Mouse (Mus musculus): ENCODE data around the gene Galm.

The Galm gene

GRCm38 (mm10) chr17:80126166-80126565, 1.1 kb upstream of the Galm start:
- in situ Hi-C loops (cut with MboI, MseI), result no loop called here

- in situ Hi-C loops (cut with MboI, MseI), result no loop called here
Observed at GRCm38 (mm10) chr17:80128476-80128990, 1.3 kb downstream of the Galm start.

- in situ Hi-C loops (cut with MboI, MseI), result no loop called here
Observed at GRCm38 (mm10) chr17:80129387-80129786, 2.1 kb downstream of the Galm start.

GRCm38 (mm10) chr17:80130718-80131430, 3.6 kb downstream of the Galm start:
- in situ Hi-C loops (cut with MboI, MseI), result loop anchor here (5.0 kb wide), 1 partner anchor 41 kb away; no protein-coding TSS in a partner anchor

GRCm38 (mm10) chr17:80131431-80131766, 4.1 kb downstream of the Galm start:
- in situ Hi-C loops (cut with MboI, MseI), result loop anchor here (5.0 kb wide), 1 partner anchor 41 kb away; no protein-coding TSS in a partner anchor

GRCm38 (mm10) chr17:80131838-80132237, 4.6 kb downstream of the Galm start:
- in situ Hi-C loops (cut with MboI, MseI), result loop anchor here (5.0 kb wide), 1 partner anchor 40 kb away; no protein-coding TSS in a partner anchor

GRCm38 (mm10) chr17:80132502-80132901, 5.2 kb downstream of the Galm start:
- in situ Hi-C loops (cut with MboI, MseI), result loop anchor here (5.0 kb wide), 1 partner anchor 40 kb away; no protein-coding TSS in a partner anchor

GRCm38 (mm10) chr17:80138434-80139162, 11.3 kb downstream of the Galm start:
- in situ Hi-C loops (cut with MboI, MseI), result no loop called here

- in situ Hi-C loops (cut with MboI, MseI), result no loop called here
Observed at GRCm38 (mm10) chr17:80139753-80140444, 12.6 kb downstream of the Galm start.

GRCm38 (mm10) chr17:80143478-80144232, 16.4 kb downstream of the Galm start:
- in situ Hi-C loops (cut with MboI, MseI), result no loop called here

GRCm38 (mm10) chr17:80145210-80145609, 17.9 kb downstream of the Galm start:
- in situ Hi-C loops (cut with MboI, MseI), result no loop called here

GRCm38 (mm10) chr17:80145771-80146170, 18.5 kb downstream of the Galm start:
- in situ Hi-C loops (cut with MboI, MseI), result no loop called here

- in situ Hi-C loops (cut with MboI, MseI), result no loop called here
Observed at GRCm38 (mm10) chr17:80148053-80148994, 21.1 kb downstream of the Galm start.

- in situ Hi-C loops (cut with MboI, MseI), result no loop called here
Observed at GRCm38 (mm10) chr17:80148995-80149388, 21.7 kb downstream of the Galm start.

GRCm38 (mm10) chr17:80151353-80151752, 24.1 kb downstream of the Galm start:
- in situ Hi-C loops (cut with MboI, MseI), result no loop called here

- in situ Hi-C loops (cut with MboI, MseI), result no loop called here
Observed at GRCm38 (mm10) chr17:80152767-80153630, 25.7 kb downstream of the Galm start.

GRCm38 (mm10) chr17:80153631-80154030, 26.4 kb downstream of the Galm start:
- in situ Hi-C loops (cut with MboI, MseI), result no loop called here

GRCm38 (mm10) chr17:80156905-80157304, 29.6 kb downstream of the Galm start:
- in situ Hi-C loops (cut with MboI, MseI), result no loop called here

- in situ Hi-C loops (cut with MboI, MseI), result no loop called here
Observed at GRCm38 (mm10) chr17:80157489-80157888, 30.2 kb downstream of the Galm start.

Data from T-helper 2 cell (primary cell).